Mouse (Mus musculus) thymus, postnatal 4 days (tissue): ENCODE data around the gene Telo2.
"Not testable (repeated sequence)": the region's sequence is repeated elsewhere in the genome, so short reads cannot be mapped to it uniquely, and the experiment has no call there.

Source experiments
- DNase-seq: peaks from one replicate; pipeline ENCODE4 v3.0.0; 2021

Gene Telo2

DNA sequence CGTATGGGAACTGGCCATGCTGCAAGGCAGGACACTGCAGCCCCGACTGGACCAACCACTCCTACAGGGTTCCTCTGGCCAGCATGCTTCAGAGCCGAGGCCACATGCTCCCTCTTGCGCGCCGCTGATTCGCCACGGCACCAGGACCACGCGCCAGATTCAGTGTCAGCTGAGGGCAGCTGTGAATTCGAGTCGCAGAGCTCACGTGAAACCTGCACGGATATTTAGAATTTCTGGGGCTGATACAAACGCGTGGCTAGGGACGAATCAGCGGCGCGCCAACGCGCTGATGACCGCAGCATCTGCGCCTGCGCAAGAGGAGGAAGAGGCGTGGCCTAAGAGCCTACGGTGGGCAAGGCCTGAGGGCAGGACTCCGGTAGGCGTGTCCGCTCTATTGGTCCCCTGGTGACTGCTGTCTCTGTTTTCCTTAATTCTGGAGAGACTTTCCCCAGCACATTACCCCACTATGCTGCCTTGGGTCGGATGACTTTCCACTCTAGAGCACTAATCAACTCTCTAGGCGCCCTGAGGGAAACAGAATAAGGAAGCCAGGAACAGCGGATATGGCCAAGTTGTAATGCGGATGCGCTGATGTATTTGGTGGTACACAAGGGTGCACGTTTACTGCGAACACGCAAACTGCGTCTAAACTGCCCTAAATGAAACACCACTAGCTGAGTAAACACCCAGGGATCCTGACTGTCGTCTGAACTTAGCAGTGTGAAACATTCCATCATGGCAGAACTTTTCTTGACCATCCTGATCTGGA lies at the start of gene Telo2:
TSS of gene Telo2 (minus strand) at position 304 of the 769 bp plus-strand sequence.
- DNase-seq, result peak; percentile 97

DNA sequence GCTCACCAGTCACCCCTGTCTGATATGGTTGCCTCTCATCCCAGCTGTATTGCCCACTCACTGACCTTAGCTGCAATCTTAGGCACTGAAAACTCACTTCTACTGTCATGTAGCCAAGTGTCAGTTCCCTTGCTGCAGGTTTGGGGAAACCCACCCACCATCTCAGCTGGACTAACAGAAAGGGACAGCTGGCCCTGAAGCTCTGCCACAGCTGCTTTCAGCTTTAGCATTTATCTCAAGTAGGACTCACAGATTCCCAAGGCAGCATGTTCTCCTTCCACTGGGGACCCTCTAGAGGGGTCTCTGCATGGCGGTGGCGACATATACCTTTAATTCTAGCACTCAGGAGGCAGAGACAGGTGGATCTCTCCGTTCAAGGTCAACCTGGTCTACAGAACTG lies 49.0 kb upstream of the Telo2 start:
- no peak for DNase-seq

DNA sequence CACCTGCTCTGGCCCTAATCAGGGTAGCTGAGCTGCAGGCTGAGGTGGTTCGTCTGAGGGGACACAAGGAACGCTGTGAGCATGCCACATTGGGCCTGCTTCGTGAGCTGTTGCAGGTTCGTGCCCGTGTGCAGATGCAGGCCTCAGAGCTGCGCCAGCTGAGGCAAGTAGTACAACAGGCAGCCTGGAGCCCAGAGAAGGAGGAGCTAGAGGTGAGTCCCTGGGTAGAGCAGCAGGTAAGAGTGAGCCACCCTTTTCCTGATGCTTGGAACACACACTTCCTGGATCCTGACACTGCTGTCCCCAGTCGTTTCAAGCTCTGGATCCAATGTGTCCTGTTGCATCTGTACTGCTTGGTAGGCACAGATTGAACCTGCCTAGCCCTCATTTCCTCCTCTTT lies 47.6 kb upstream of the Telo2 start:
- DNase-seq, result no peak

DNA sequence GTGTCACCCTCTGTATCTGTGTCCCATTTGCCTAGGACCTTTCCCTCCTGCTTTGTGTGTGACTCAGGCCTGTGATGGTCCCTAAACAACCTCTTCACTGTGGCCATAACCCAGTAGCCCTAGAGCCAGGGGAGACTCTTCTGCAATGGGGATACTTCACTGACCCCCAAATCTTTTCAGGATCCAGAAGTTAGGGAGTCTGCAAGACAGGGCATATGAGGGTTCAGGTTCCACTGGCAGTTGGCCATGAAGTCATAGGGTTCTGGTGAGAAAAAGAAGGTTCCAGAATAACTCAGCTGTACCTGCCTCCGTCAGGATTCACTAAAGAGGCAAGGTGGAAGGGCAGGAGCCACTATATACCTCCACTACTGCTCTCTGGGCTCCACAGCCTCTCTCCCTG lies 46.4 kb upstream of the Telo2 start, which contains the start of gene Ccdc154:
TSS of gene Ccdc154 (plus strand) at position 301 of the 400 bp plus-strand sequence.
- no peak for DNase-seq

DNA sequence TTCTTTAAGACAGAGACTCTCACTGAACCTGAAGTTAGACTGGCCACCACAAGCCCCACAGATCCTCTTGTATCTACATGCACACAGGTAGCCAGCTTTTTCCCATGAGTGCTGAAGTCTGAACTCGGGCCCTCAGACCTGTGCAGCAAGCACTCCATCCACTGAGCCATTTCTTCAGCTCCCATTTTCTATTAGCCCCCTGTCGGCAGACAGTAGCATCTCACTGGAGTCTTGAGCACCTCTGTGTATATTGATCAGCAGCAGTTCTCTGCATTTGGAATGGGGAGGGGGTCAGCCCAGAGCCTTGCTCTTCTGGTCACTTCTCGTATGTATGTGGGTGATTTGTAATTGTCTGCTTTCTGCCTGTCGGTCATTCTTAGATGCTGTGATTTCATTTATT lies 24.2 kb upstream of the Telo2 start:
- DNase-seq, result no peak

DNA sequence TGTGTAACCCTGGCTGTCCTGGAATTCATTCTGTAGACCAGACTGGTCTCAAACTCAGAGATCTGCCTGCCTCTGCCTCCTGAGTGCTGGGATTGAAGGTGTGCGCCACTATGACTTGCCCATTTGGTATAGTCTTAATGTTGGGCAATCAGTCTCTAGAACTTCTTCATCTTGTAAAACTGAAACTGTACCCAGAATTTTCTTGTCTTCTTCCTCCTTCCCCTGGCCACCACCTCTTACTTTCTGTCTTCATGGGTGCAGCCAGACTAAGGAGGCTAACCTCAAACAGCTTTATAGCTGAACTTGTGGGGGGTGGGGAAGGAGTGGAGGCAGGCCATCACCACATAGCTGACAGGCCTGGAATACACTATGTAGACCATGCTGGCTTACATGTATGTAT lies 23.0 kb upstream of the Telo2 start:
- DNase-seq, result no peak

DNA sequence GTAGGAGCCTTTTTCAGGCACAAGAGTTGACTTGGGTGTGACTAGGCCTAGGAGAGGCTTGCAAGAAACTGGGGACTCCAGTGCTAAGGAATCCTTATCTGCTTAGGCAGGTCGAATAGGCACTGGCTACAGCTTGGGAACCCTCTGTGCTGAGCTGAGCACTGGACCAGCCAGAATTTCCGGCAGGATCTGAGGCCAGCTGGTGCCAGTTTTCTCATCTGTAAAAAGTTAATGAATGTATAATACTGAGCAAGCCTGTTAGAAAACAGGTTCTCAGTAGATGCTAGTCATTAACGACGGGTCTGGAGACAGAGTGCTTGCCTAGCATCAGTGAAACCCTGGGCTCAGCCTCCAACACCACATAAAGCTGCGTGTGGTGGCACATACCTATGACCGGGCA lies 19.9 kb upstream of the Telo2 start:
- DNase-seq, result no peak

DNA sequence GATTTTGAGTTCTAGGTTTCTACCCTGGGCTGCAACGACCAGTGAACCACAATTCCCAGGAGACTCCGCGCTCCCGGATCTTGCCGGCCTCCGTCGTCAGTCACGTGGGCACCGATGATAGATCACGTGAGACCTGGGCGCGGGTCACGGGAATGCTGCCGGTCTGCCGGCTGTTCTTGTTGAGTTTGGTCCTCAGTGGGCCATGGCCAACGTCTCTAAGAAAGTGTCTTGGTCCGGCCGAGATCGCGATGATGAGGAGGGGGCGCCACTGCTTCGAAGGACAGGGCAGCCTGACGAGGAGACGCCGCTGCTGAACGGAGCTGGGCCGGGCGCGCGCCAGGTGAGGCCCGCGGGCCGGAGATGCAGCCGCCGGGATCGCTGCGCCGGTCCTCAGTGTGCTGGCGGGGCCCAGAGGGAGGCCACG lies 17.5 kb upstream of the Telo2 start, which contains the start of gene Clcn7:
TSS of gene Clcn7 (plus strand) at position 117 of the 424 bp plus-strand sequence.
- DNase-seq, result peak; percentile 89

DNA sequence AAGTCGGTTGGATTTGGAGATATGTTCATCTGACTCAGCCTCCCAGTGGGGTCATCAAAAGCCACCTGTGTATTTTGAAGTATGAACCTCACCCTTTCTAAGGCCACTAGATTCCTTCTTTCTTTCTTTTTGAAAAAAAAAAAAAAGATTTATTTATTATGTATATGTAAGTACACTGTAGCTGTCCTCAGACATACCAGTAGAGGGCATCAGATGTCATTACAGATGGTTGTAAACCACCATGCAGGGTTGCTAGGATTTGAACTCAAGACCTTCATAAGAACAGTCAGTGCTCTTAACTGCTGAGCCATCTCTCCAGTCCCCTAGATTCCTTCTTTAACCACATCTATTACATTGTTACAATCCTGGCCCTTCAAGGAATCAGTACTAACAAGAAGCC lies 14.3 kb upstream of the Telo2 start:
- no peak for DNase-seq

DNA sequence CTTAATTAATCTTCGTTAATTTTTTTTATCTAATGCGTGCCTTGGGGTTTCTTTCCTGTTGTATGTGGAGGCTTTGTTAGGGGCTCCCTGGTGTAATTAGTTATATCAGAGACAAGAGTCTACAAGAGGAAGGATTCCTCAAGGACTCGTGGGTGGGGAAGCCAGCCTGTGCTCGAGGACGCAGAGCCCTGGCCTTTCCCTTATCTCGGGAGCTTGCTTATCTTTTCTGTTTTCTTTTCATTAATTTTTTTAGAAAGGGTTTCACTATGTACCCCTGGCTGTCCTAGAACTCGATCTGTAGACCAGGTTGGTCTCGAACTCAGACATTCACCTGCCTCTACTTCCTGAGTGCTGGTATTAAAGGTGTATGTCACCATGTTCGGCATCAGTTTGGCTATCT lies 11.9 kb upstream of the Telo2 start:
- DNase-seq, result no peak

DNA sequence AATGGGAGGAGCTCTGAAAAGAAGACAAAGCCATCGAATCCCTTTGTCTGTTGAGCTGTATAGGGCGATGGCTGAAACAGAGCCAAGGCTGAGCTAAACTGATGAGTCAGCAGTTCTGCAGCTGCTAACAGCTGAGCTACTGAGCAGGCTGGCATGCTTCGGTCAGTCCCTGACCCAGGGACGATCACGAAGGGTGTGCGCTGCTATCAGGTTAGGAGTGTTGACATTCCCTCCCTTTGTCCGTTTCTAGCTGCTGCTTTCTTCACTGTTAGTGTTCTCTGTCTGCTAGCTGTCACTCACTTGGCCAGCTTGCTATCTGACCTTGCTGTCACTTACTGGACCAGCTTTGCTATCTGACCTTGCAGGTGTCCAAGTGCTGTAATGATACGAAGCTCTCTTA lies 11.3 kb upstream of the Telo2 start:
- no peak for DNase-seq

DNA sequence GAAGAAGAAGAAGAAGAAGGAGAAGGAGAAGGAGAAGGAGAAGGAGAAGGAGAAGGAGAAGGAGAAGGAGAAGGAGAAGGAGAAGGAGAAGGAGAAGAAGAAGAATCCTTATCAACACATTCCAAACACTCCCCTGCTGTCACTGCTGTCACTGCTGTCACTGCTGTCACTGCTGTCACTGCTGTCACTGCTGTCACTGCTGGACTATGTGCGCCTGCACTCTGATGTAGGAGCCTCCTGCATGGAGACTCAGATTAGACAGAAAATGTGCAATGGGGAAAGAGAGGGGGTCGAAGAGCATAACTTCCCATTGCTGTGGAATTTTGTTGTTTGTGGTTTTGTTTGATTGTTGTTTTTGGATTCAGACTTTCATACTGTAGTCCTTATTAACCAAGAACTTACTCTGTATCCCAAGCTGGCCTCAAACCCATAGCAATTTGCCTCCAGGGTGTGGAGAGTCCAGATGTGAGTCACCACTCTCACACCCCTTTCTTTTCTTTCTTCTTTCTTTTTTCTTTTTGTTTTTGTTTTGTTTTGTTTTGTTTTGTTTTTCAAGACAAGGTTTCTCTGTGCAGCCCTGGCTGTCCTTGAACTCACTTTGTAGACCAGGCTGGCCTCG lies 9.8 kb upstream of the Telo2 start:
- not testable (repeated sequence) for DNase-seq

DNA sequence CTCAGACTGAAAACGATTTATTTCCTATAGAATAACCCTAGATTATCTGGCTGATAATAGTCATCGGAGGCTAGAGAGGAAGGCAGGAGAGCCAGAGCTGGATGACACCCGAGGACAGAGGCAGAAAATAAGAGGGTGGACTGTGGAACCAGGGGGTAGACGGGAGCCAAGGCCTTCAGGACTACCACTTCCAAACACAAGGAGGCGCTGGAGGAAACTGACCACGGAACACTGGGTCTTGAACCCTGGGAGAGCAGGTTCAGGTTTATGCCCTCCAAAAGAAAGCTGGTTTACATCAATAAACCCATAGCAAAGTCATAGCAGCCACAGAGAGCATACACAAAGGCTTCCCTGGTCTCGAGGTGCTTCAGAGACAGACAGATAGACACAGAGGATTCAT lies 8.2 kb upstream of the Telo2 start:
- DNase-seq, result peak; percentile 73

DNA sequence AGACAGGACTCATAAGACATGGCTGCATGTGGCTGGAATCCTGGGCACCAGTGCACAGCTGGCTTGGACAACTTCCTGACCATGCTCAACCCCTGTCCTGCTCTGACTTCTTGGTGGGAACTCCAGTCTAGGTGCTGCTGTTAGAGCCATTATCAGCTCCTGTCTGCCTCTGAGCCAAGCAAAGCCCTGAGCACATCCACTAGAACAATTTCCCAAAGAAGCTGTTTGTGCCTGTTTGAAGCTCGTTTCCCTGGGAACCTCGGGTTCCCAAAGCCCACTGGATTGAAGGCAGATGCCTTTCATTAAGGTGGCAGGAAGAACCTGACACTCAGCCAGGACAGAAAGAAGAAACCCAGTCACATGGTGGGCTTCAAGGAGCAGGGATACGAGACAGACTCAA lies 4.6 kb upstream of the Telo2 start, which contains the start of gene Ptx4:
TSS of gene Ptx4 (plus strand) at position 355 of the 400 bp plus-strand sequence.
- DNase-seq, result no peak

DNA sequence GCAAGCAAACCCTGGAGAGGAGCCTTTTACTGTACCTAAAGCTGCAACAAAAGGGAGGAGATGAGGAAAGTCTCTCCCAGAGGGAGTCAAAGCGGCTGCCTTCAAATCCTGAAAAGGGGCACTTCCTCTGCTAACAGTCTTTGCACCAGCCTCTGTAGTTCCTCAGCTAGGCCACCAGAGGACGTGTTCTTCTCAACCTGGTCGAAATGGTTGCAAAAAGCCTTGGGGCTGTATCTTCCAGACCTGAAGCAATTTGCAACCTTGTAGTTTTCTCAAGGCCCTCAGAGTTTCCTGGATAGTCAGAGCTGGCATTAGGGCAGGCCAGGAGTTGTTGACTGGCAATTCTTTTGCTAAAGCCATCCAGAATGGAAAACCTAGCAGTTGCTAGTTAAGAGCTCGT lies 1.5 kb upstream of the Telo2 start:
- DNase-seq, result peak; percentile 59

DNA sequence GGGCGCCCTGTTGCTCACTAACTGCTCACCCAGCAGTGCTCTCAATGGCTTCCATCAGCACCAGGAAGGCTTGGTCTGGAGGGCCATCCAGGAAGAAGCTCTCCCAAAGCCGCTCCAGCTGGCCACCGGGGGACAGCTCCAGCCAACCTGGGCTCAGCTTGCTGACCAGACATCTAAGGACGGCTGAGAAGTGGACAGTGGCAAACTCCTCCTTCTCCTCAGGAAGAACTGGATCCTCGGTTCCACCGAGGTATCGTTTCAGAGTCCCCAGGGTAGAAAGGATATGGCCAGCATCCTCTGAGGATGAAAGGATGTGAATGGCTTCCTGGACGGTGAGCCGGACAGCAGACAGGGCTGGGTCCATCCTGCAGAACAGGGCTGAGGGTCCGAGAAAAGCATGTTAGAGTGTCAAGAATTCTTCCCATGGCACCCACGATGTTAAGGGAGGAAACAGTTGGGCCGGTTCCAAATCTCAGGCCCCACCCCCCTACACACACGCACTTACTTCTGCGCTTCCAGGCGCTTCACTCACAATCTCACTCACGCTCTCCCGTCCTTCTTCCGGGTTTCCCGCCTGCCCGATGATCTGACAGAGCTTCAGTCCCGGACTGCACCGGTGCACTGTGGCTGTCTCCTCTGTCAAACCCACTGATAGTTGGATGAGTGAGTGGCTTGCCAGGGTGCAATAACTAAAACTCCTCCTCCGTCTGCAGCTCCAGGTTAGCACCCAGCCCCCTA lies 690 bp downstream of the Telo2 start:
- no peak for DNase-seq

DNA sequence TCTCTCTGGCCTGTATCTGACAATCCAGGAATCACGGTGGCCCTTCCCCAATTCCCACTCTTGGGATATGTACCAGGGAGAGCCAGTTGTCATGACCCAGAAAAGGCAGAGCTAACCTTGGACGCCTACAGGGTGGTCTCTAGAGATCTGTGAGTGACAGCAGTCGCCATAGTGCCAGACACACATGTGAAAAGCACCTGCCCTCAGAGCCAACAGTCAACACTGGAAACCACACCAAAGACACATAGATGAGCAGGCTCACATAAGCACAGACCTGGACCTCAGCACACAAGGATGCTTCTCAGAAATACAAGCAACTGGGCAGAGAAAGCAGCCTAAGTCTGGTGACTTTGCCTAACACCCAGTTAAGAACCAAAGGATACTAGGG lies 3.4 kb downstream of the Telo2 start:
- DNase-seq, result no peak

DNA sequence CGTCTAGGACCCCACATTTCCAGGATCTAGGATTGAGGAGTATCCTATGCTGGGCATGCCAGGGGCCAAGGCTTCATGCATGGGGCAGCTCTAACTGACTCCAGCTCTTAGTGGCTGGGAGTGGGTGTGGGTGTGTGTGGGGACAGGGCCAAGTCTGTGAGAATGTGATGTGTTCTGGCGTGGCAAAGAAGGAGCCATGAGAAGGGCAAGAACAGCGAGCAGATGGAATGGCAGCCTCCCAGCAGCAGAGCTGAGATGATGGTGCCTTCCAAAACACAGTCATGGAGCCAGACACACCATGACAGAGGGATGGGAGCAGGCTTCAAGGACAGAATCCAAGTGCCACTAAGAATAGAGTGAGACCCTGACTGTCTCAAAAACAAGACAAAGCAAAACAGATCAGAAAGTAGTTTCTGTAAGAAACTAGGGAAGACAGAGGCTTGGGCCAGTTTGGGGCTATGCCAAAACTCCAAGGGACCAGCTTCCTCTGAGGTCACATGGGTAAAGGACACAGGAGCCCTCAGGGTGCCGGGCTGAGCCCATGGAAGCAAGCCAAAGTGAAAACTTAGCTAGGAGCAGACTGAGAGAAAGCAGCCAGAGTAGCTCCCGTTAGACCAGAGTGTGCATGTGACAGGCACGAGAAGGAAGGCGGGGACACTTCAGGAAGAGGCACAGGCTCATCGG lies 3.9 kb downstream of the Telo2 start:
- DNase-seq, result no peak

DNA sequence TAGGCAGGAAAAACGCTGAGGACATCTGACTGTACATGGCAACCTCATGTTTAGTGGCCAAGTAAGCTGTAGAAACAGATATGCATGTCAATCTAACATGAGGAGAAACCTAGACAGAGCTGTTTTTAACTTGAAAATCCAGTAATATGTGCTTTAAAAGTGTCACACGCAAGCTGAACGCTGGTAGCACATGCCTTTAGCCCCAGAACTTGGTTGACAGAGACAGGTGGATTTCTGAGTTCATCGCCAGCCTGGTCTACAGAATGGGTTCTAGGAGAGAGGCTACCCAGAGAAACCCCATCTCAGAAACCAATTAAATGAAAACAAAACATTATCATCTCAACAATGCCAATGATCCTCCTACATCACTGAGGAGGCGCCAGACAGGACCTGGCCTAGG lies 4.5 kb downstream of the Telo2 start:
- DNase-seq, result no peak

DNA sequence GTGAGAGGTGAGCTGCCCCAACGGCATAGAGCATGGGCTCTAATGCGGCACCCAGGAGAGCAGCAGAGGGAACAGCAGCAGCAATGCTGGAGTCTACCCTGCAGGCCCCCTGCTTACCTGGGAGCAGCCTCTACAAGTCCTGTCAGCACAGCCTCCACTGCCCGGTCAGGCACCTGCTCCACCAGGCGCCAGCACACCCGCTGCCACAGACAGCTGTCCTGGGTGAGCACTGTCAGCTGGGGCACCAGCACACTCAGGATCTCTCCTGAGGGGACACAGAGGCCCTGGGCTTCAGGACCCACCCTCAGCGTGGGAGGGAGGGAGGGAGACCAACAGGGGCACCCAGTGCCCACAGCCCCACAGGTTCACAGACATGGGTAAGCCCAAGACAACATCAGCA lies 5.2 kb downstream of the Telo2 start:
- DNase-seq, result no peak

DNA sequence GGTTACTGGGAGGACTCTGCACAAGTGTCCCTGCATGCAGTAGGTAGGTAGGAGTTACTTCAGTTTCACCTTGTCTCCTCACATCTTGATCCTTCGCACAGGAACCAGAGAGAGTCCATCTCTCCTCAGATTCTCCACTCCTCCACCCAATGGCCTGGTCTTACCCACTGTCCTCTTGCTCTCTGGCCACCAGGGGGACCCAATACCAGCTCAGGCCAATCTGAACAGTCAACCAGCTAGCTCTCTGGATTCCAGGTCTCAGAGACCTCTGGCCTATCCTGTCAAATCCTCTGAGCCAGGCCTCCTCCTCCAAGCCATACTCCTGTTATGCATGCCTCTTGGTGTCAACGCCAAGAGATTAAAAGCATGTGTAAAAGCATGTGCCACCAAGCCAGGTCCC lies 6.2 kb downstream of the Telo2 start:
- peak; percentile 34 for DNase-seq

DNA sequence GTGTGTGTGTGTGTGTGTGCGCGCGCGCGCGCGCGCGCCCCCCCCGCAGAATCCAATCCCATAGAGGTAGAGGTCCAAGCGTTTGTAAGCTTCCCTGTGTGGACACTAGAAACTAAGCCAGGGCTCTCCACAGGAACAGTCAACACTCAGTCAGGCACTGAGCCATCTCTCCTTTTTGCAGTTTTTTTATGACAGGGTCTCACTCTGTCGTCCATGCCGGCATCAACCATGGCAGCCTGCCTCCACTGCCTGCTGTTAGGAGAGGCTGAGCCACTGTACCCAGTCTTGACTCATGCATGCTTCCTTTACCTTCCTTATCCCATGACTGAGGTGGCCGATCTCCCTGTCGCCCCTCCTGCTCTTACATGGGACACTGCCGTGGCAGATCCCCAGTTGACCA lies 8.0 kb downstream of the Telo2 start:
- DNase-seq, result no peak

DNA sequence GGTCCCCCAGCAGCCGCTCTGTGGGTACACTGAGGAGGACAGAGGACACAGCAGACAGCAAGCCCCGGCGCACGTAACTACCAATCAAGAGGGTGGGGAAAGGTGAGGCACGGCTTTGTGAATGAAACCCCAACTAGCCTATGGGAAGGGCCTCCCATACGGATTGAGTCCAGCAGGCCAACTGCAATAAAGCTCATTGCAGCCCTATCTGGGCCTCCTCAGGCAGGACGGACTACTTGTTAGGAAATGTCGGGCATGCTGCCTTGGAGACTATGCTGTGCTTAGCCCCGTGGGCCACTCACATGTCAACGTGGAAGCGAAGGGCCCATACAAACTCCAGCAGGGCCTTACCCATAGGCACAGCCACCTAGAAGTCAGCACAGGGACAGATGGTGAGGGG lies 14.4 kb downstream of the Telo2 start:
- DNase-seq, result no peak
